ENCODE assay signal across 23 mouse cellular contexts in the genomic region with DNA sequence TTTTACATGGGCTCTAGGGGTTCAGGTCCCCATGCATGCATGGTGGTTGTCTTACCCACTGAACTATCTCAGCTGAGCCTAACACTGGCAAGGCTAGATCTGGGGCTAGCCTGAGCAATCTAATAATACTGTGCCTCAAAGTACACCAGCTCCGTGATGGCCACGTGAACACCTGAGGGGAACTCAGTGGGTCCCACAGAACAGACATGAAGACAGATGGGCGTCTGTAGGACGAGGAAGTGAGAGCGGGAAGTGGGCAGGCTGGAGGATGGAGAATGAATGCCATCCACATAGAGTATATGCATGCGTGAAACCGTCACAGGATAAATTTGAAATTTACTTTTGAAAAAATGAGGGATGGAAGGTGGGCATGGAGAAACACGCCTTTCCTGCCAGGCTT. TPM values are rescaled to one million over a fixed set of nuclear protein-coding genes. Genes with fewer than 3 reads are reported as not detected.
"Had no signal": no experiment of that assay in that cellular context is flagged by ENCODE, and none has a peak within 500 bp of the region (broad histone marks: within the 10 kb centered on the region; RNA-seq: fewer than 3 reads in every experiment).

No protein-coding gene starts in this region.

- H3K9me3 ChIP-seq: kidney, embryonic 15.5 days; limb, embryonic 10.5 days; limb, embryonic 13.5 days; liver, embryonic 12.5 days; liver, embryonic 15.5 days; lung, embryonic 15.5 days; midbrain, embryonic 13.5 days had no signal

- H3K4me3 ChIP-seq: kidney, embryonic 15.5 days; limb, embryonic 10.5 days; limb, embryonic 13.5 days; liver, embryonic 12.5 days; liver, embryonic 15.5 days; lung, embryonic 15.5 days; midbrain, embryonic 13.5 days had no signal

- DNase-seq: kidney, adult 11 months; kidney, adult 8-10 months; kidney, postnatal 10 days; liver; lung, adult 18-20 months; lung, postnatal 10 days; lung, postnatal 36 days; right cerebral cortex, adult 18-20 months; right cerebral cortex, postnatal 14 days; right cerebral cortex, postnatal 4 days; thymus, adult 2 months; thymus, postnatal 14 days; thymus, postnatal 4 days had no signal

- H3K9ac ChIP-seq: kidney, embryonic 15.5 days; limb, embryonic 13.5 days; liver, embryonic 12.5 days; liver, embryonic 15.5 days; lung, embryonic 15.5 days; midbrain, embryonic 13.5 days had no signal

- H3K4me2 ChIP-seq: kidney, embryonic 15.5 days; limb, embryonic 13.5 days; liver, embryonic 12.5 days; liver, embryonic 15.5 days; lung, embryonic 15.5 days; midbrain, embryonic 13.5 days had no signal

- H3K4me1 ChIP-seq: midbrain, embryonic 13.5 days had no signal

- H3K27me3 ChIP-seq: kidney, embryonic 15.5 days; limb, embryonic 13.5 days; liver, embryonic 15.5 days; lung, embryonic 15.5 days; midbrain, embryonic 13.5 days had no signal

- ATAC-seq: liver, embryonic 12.5 days; midbrain, embryonic 13.5 days; midbrain, embryonic 16.5 days had no signal

- H3K27ac ChIP-seq: kidney, embryonic 15.5 days; limb, embryonic 10.5 days; limb, embryonic 13.5 days; liver, embryonic 12.5 days; liver, embryonic 15.5 days; lung, embryonic 15.5 days; midbrain, embryonic 13.5 days; stomach, postnatal 0 days had no signal

RNA-seq across cellular contexts. Expression of gene Inhbb, which starts 58.6 kb away (rescaled TPM):
- total RNA-seq: megakaryocyte-erythroid progenitor cell, adult 5-6 weeks had no signal
